Mouse (Mus musculus): ENCODE data around the gene Traf1. TPM values are rescaled to one million over a fixed set of nuclear protein-coding genes. Genes with fewer than 3 reads are reported as not detected.
A peak's percentile ranks its signal among the peaks of the same experiment; 100 is the strongest.

Traf1 gene
- polyA plus RNA-seq, 1 experiment from 2014 or later: 2.0 TPM

DNA sequence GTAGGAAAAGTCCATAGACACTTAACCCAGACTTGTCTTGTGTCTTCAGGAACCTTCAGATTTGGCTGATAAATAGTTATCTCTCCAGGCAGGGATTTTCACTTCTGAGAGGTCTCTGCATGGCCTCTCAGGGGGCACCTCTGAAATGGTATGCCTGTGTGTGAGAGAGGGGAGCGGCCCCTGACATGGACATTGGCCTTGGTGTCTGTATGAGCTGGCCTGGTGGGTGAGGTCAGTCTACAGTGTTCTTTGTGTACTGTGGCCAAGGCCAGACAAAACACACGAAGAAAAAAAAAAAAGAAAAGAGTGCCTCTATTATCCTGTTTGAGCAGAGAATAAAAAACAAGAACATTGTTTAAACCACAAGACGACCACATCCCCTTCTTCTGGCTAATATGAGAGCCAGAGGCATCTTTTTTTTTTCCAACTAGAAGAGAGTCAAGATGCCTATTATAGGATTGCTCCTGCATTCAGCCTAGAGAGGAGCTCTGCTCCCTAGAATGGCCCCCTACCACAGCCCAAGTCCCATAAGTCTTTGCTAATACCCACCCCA lies 18.0 kb upstream of the Traf1 start:
- 57% methylated on average over 3 of the region's 3 CpGs for WGBS
- H3K9me3 ChIP-seq: no peaks in the 10 kb centered on the region
- H3K27me3 ChIP-seq: no peaks in the 10 kb centered on the region
- no peak for ATAC-seq (ENCODE audit: low FRiP score, low read depth)
- no peak overlapping the region for H3K4me3 ChIP-seq
- no peak overlapping the region for H3K4me2 ChIP-seq
- no peak overlapping the region for H3K27ac ChIP-seq (replicated peaks)
- peaks cover 12% of the 10 kb centered on the region for H3K4me1 ChIP-seq (replicated peaks)
- no peaks in the 10 kb centered on the region for H3K36me3 ChIP-seq
- H3K9ac ChIP-seq: no peak overlapping the region

DNA sequence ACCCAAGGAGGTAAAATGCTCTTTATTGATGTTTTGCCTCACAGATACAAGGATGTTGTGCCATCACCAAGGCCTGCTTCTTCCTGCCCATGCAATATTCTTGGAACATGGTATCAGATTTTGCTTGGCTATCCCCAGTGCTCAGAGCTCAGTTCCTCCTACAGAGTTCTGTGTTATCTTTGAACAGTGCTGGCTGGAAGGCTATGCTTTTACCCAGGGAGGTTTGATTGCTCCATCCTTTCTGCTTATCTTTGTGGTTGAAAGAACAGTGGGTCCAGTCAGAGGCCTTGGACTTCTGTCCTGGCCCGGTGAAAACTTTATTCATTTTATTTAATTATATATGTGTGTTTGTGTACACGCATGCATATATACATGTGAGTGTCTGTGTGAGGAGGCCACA lies 16.7 kb upstream of the Traf1 start:
- Histone ChIP-seq H3K9ac (no peak overlapping the region), H3K27ac (replicated peaks) (no peak overlapping the region), H3K4me1 (replicated peaks) (peaks cover 12% of the 10 kb centered on the region), H3K4me2 (no peak overlapping the region), H3K36me3 (no peaks in the 10 kb centered on the region), H3K27me3 (no peaks in the 10 kb centered on the region), H3K9me3 (no peaks in the 10 kb centered on the region), H3K4me3 (no peak overlapping the region)
- no peak for ATAC-seq (ENCODE audit: low FRiP score, low read depth)
- WGBS: 96% methylated on average over 2 of the region's 2 CpGs

DNA sequence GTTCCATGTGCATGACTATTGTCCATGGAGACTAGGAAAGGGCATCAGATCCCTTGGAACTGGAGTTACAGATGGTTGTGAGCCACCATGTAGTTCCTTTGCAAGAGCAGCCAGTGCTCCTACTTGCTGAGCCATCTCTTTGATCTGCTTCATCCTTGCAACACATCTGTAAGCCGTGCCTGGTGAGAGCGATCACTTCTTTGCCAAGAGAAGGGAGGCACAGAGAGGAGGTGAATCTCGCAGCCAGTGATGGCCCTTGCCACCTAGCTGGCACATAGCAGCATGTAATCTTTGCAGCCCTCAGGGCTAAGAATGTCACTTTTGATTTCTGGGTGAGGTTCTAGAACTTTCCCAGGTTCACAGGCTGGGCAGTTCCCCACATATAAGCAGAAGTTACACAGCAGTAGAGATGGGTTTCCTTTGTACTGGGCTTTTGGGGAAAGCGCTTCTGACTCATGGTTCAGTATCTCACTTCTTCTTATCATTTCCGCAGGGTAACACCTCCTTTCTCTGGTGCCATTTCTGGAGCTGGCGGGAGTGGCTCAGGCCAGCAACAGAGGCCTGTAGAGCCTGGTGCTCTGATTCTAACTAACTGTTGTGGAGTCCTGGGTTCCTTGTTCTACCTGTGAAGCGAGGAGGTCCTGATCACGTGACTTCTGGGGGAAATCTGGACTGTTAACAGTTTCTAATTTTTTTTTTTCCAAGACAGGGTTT lies 15.5 kb upstream of the Traf1 start:
- no peak overlapping the region for H3K4me2 ChIP-seq
- no peak overlapping the region for H3K9ac ChIP-seq
- no peaks in the 10 kb centered on the region for H3K36me3 ChIP-seq
- H3K27me3 ChIP-seq: no peaks in the 10 kb centered on the region
- no peak overlapping the region for H3K27ac ChIP-seq (replicated peaks)
- H3K9me3 ChIP-seq: no peaks in the 10 kb centered on the region
- no peak for ATAC-seq (ENCODE audit: low FRiP score, low read depth)
- no peak overlapping the region for H3K4me3 ChIP-seq
- peaks cover under 1% of the 10 kb centered on the region; the same call in 1 of the 2 replicates for H3K4me1 ChIP-seq (replicated peaks)
- WGBS: 87% methylated on average over 8 of the region's 8 CpGs

DNA sequence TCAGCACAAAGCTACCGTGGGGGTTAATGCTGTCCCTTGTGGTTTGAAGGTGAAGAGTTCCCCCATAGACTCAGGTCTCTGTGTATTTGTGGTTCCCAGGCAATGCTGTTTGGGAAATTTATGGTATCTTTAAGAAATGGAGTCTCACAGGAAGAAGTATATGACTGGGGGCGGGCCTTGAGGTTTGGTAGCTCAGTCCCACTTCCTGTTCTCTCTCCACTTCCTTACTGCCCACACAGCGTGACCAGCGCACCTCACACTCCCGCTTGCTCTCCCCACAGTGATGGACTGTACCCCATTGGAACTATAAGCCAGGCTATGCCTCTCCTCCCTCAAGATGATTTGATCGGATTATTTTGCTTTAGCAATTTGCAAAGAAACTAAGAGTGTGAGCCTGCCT lies 14.9 kb upstream of the Traf1 start:
- no peak overlapping the region for H3K4me2 ChIP-seq
- H3K27me3 ChIP-seq: no peaks in the 10 kb centered on the region
- H3K36me3 ChIP-seq: no peaks in the 10 kb centered on the region
- H3K4me3 ChIP-seq: no peak overlapping the region
- no peaks in the 10 kb centered on the region for H3K4me1 ChIP-seq (replicated peaks)
- 89% methylated on average over 6 of the region's 6 CpGs for WGBS
- H3K9ac ChIP-seq: no peak overlapping the region
- no peak overlapping the region for H3K27ac ChIP-seq (replicated peaks)
- no peak for ATAC-seq (ENCODE audit: low FRiP score, low read depth)
- H3K9me3 ChIP-seq: no peaks in the 10 kb centered on the region

DNA sequence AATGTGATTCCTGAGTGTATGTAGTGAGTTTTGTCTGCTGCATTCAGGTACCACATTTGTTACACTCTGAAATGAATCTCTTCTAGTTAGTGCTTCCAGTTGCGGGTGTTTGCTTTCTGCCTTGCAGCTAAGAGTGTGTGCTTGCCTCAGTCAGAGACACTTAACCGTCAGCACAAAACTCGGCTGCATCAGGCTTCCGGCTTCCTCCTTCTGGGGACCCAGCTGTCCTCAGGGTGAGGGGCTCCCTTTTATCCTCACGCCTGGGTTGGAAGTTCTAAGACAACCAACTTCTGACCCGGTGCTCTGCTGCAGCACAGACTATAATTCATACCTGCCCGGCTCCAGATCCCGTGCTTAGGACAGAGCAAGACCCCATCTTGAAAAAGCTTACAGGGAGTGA lies 11.5 kb upstream of the Traf1 start:
- no peak overlapping the region for H3K27ac ChIP-seq (replicated peaks)
- WGBS: 90% methylated on average over 8 of the region's 8 CpGs
- no peak for ATAC-seq (ENCODE audit: low FRiP score, low read depth)
- H3K27me3 ChIP-seq: no peaks in the 10 kb centered on the region
- no peaks in the 10 kb centered on the region for H3K4me1 ChIP-seq (replicated peaks)
- H3K9me3 ChIP-seq: no peaks in the 10 kb centered on the region
- no peak overlapping the region for H3K9ac ChIP-seq
- H3K36me3 ChIP-seq: no peaks in the 10 kb centered on the region
- H3K4me2 ChIP-seq: no peak overlapping the region
- H3K4me3 ChIP-seq: no peak overlapping the region

DNA sequence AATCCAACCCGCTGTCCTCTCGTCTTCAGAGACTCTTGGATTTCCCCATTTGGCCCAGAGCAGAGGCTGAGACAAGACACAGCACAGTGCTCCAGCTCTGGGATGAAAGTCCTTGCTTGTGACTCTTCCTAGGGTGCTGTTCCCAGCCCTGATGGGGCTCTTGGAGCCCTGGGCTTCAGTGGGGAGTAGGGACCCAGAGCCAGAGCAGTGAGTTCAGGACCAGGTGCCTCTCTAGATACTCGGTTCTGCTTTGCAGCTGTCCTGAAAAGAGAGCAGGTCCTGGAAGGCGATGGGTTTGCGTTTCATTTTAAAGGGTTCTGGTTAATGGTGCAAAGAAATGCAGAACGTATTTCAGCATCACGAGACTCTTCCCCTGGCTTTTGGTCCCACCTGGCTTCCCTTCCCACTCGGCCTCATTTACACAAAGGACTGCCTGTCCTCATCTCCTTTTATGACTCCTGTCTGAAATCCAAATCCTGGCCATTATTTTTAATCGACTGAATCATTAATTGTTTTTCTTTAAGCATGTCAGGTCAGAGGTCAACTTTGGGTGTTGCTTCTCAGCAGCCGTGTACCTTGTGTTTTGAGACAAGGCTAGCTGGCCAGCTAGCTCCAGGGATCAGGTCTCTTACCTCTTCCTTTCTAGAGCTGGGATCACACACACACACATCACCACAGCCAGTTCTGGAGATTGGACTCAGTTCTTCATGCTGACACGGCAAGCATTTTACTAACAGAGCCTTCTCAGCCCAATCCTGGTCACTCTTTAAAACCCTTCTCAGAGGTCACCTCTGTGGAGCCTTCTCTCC lies 9.7 kb upstream of the Traf1 start:
- Histone ChIP-seq H3K27ac (replicated peaks) (no peak overlapping the region), H3K27me3 (no peaks in the 10 kb centered on the region), H3K4me2 (no peak overlapping the region), H3K9ac (no peak overlapping the region), H3K36me3 (no peaks in the 10 kb centered on the region), H3K9me3 (no peaks in the 10 kb centered on the region), H3K4me3 (no peak overlapping the region), H3K4me1 (replicated peaks) (no peaks in the 10 kb centered on the region)
- 71% methylated on average over 11 of the region's 11 CpGs for WGBS
- no peak for ATAC-seq (ENCODE audit: low FRiP score, low read depth)

DNA sequence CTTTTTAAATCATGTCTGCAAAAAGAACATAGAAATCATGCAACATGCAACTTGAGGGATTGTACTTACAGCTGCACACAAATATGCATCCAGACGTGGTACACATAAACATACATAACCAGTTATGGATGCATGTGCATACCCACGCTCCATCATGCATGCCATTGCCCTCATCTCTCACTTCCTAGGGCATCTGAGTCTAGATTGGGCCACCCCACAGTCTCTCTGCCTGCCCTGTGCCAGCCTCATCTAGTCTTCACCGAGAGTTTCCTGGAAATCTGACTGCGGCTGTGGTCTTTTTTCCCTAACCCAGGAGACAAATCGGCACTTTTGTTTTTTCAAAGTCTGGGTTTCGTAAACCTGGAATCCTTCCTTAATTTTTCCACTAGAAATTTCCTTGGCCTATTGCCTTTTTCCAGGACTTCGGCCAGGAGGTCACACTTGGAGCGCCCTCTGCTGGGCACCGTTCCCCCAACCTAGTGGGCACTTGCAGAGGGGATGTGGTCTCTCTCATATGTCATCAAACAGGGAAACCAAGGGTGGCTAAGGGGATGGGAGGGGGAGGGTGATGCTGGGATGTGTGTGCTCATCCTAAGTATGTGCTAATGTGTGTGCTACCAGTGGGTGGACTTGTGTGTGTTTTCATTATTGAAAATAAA lies 8.6 kb upstream of the Traf1 start:
- Histone ChIP-seq H3K4me3 (no peak overlapping the region), H3K4me1 (replicated peaks) (no peaks in the 10 kb centered on the region), H3K9ac (no peak overlapping the region), H3K36me3 (no peaks in the 10 kb centered on the region), H3K27ac (replicated peaks) (no peak overlapping the region), H3K27me3 (no peaks in the 10 kb centered on the region), H3K4me2 (no peak overlapping the region), H3K9me3 (no peaks in the 10 kb centered on the region)
- no peak for ATAC-seq (ENCODE audit: low FRiP score, low read depth)
- WGBS: 42% methylated on average over 9 of the region's 9 CpGs

DNA sequence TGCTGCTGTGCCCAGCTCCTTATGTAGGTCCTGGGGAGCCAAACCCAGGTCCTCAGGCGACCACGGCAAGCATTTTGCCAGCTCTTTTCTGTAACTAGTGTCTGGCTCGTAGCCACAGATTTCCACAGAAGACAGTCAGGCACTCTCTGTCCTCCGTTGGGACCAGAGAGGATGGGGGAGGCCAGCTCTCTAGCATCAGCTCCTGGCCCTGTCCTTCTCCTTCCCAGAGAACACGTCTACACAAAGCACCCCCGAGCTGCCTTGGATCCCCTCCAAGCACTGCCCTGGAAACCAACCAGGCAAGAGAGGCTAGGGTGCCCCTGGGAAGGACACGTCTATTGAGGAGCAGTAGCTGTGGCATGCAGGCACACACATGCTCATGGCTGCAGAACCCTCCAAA lies 7.6 kb upstream of the Traf1 start:
- Histone ChIP-seq H3K9me3 (no peaks in the 10 kb centered on the region), H3K4me2 (no peak overlapping the region), H3K4me3 (no peak overlapping the region), H3K9ac (no peak overlapping the region), H3K36me3 (no peaks in the 10 kb centered on the region), H3K27me3 (no peaks in the 10 kb centered on the region), H3K27ac (replicated peaks) (no peak overlapping the region), H3K4me1 (replicated peaks) (no peaks in the 10 kb centered on the region)
- ATAC-seq (ENCODE audit: low FRiP score, low read depth): peak; percentile 76; the same call in 1 of the 2 replicates
- 45% methylated on average over 7 of the region's 7 CpGs for WGBS

DNA sequence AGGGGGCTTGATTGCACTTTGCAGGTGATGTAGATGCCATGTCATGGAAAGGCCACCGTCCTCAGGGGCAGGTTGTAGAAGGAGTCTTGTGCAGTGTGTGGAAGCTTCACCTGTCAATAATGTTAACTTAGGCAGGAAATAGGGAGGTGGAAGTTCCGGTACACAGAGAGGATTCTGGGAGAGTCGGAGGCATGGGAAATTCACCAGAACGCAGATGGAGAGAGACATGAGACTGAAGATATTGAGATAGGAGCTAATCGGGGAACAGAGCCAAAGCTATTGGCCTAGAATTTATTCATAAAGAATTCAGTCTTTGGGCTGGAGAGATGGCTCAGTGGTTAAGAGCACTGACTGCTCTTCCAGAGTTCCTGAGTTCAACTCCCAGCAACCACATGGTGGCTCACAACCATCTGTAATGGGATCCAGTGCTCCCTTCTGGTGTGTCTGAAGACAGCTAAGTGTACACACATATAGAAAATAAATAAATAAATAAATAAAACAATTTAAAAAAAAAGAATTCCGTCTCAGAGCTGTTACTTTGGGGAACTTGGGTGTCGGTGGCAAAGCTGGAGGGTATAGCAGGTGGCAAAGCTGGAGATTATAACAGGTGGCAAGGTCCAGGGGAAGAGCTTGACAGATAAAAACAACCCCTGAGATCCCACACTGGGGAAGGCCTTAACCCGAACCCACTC lies 4.8 kb upstream of the Traf1 start:
- H3K27ac ChIP-seq (replicated peaks): no peak overlapping the region
- no peaks in the 10 kb centered on the region for H3K27me3 ChIP-seq
- no peak overlapping the region for H3K4me2 ChIP-seq
- H3K9ac ChIP-seq: no peak overlapping the region
- no peaks in the 10 kb centered on the region for H3K9me3 ChIP-seq
- H3K4me1 ChIP-seq (replicated peaks): 0 out of 2 replicates have a peak, but pooled peaks cover 3% of the 10 kb centered on the region
- WGBS: 87% methylated on average over 8 of the region's 8 CpGs
- no peaks in the 10 kb centered on the region for H3K36me3 ChIP-seq
- ATAC-seq (ENCODE audit: low FRiP score, low read depth): no peak
- no peak overlapping the region for H3K4me3 ChIP-seq

- 70% methylated on average over 8 of the region's 8 CpGs for whole genome bisulfite sequencing
- ATAC-seq (ENCODE audit: low FRiP score, low read depth): no peak
- H3K27me3 ChIP-seq: no peaks in the 10 kb centered on the region
- 0 out of 2 replicates have a peak, but pooled peaks cover 8% of the 10 kb centered on the region for H3K4me1 ChIP-seq (replicated peaks)
- H3K27ac ChIP-seq (replicated peaks): no peak overlapping the region
- no peaks in the 10 kb centered on the region for H3K36me3 ChIP-seq
- H3K4me3 ChIP-seq: no peak overlapping the region
- H3K9me3 ChIP-seq: no peaks in the 10 kb centered on the region
- H3K4me2 ChIP-seq: no peak overlapping the region
- H3K9ac ChIP-seq: no peak overlapping the region
These were observed 4.2 kb upstream of the Traf1 start for GRCm38 (mm10) chr2:34965806-34966205.

DNA sequence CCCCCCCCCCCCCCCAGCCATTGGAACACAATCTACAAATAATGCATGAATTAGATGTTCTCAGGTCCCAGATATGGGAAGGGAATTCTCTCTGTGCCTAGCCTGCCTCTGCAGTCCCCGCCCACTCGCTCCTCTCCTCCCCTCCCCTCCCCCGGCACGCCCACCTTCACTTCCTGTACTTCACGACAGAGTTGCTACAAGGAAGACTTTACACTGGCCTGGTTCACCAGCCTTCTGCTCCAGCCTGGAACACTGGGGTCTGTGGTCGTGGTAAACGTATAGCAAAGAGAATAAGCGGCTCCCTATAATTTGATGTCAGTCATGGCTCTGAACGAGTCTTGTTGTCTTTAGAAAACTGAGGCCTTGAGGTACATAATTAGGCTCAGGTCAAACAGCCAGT lies 3.7 kb upstream of the Traf1 start:
- Histone ChIP-seq H3K36me3 (no peaks in the 10 kb centered on the region), H3K4me2 (no peak overlapping the region), H3K27ac (replicated peaks) (no peak overlapping the region), H3K9me3 (no peaks in the 10 kb centered on the region), H3K9ac (no peak overlapping the region), H3K27me3 (no peaks in the 10 kb centered on the region), H3K4me1 (replicated peaks) (0 out of 2 replicates have a peak, but pooled peaks cover 8% of the 10 kb centered on the region), H3K4me3 (no peak overlapping the region)
- ATAC-seq (ENCODE audit: low FRiP score, low read depth): no peak
- 49% methylated on average over 9 of the region's 9 CpGs for WGBS
